Comparison of ENCODE assay signal across 15 mouse cellular contexts in genomic region chr6:77849438-77849837, GRCm38 (mm10).
"Had no signal": no experiment of that assay in that cellular context is flagged by ENCODE, and none has a peak within 500 bp of the region (broad histone marks: within the 10 kb centered on the region; RNA-seq: fewer than 3 reads in every experiment).

No protein-coding gene starts in this region.

- H3K36me3 ChIP-seq: limb, embryonic 10.5 days; liver, embryonic 15.5 days; stomach, embryonic 15.5 days had no signal

- H3K27ac ChIP-seq: kidney, postnatal 0 days; limb, embryonic 10.5 days; liver, embryonic 15.5 days; stomach, embryonic 15.5 days had no signal

- DNase-seq: kidney, postnatal 36 days; layer of hippocampus, adult 9-11 months; layer of hippocampus, postnatal 36 days; lung, adult 2 months; lung, postnatal 36 days; midbrain, embryonic 14.5 days; right cerebral cortex, postnatal 14 days; thymus, adult 2 months; thymus, postnatal 25 days had no signal

- H3K4me1 ChIP-seq: limb, embryonic 10.5 days; liver, embryonic 15.5 days; stomach, embryonic 15.5 days had no signal

- H3K4me2 ChIP-seq: liver, embryonic 11.5 days; liver, embryonic 15.5 days; stomach, embryonic 15.5 days had no signal

- ATAC-seq: lung, postnatal 0 days had no signal

- H3K9ac ChIP-seq: liver, embryonic 15.5 days; stomach, embryonic 15.5 days had no signal

- H3K27me3 ChIP-seq: liver, embryonic 15.5 days; stomach, embryonic 15.5 days had no signal

- H3K9me3 ChIP-seq: limb, embryonic 10.5 days; liver, embryonic 15.5 days; stomach, embryonic 15.5 days had no signal

- H3K4me3 ChIP-seq: limb, embryonic 10.5 days; liver, embryonic 15.5 days; stomach, embryonic 15.5 days had no signal
